Comparison of ENCODE assay signal across 26 mouse cellular contexts in the genomic region with DNA sequence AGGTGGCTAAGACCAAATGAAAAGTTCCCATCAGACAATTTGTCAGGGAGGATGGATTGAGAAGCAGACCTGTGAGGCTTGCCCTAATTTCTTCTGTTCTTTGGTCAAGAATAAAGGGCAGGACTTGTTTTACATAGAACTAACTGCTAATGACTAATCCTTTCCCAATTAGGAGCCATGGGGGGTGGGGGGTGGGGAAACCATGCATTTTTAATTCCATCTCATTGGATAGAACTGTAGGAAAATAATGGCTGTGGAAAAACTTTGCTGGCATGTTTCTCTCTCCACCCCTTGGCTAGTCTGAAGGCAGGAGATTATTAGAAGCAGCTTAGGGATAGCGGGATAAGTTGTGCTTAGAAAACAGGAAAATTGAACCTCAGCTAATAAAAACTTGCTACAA. TPM values are rescaled to one million over a fixed set of nuclear protein-coding genes. Genes with fewer than 3 reads are reported as not detected.
DNase-seq lines count a peak whose midpoint lies in the region; ATAC-seq and TF ChIP-seq lines count a peak whose summit lies in the region.
"Had no signal": no experiment of that assay in that cellular context is flagged by ENCODE, and none has a peak within 500 bp of the region (broad histone marks: within the 10 kb centered on the region; RNA-seq: fewer than 3 reads in every experiment).

No protein-coding gene starts in this region.

- WGBS in limb, embryonic 14.5 days = 57% methylated on average over 1 of the region's 1 CpGs
- WGBS in limb, embryonic 10.5 days = 74% methylated on average over 1 of the region's 1 CpGs
- 30% methylated on average over 1 of the region's 1 CpGs for WGBS in forebrain, embryonic 12.5 days
- 50% methylated on average over 1 of the region's 1 CpGs for WGBS in forebrain, postnatal 0 days

- no peak overlapping the region for H3K4me2 ChIP-seq in limb, embryonic 14.5 days (replicated peaks; ENCODE audit: low read depth, low read length, severe bottlenecking)
- no peak overlapping the region for H3K4me2 ChIP-seq in forebrain, embryonic 12.5 days
- H3K4me2 ChIP-seq in forebrain, postnatal 0 days (ENCODE audit: low read depth) = no peak overlapping the region
- H3K4me2 ChIP-seq: hindbrain, embryonic 15.5 days; kidney, embryonic 15.5 days; limb, embryonic 12.5 days; liver, embryonic 12.5 days; midbrain, embryonic 15.5 days; neural tube, embryonic 15.5 days had no signal

- no peak overlapping the region for H3K27ac ChIP-seq in limb, embryonic 14.5 days (replicated peaks; ENCODE audit: low read depth, low read length)
- H3K27ac ChIP-seq in limb, embryonic 10.5 days = no peak overlapping the region
- peak overlapping the region; percentile 50; the same call in 1 of the 2 replicates for H3K27ac ChIP-seq in forebrain, embryonic 12.5 days
- no peak overlapping the region for H3K27ac ChIP-seq in forebrain, postnatal 0 days (ENCODE audit: low read depth, low read length)
- H3K27ac ChIP-seq: hindbrain, embryonic 10.5 days; hindbrain, embryonic 15.5 days; kidney, embryonic 15.5 days; limb, embryonic 12.5 days; liver, embryonic 12.5 days; midbrain, embryonic 15.5 days; neural tube, embryonic 15.5 days had no signal

- H3K9ac ChIP-seq in limb, embryonic 14.5 days (ENCODE audit: low read depth, low read length, severe bottlenecking) = no peak overlapping the region
- no peak overlapping the region for H3K9ac ChIP-seq in forebrain, embryonic 12.5 days
- H3K9ac ChIP-seq in forebrain, postnatal 0 days = no peak overlapping the region
- H3K9ac ChIP-seq: hindbrain, embryonic 15.5 days; kidney, embryonic 15.5 days; limb, embryonic 12.5 days; liver, embryonic 12.5 days; liver, postnatal 0 days; midbrain, embryonic 15.5 days; neural tube, embryonic 15.5 days had no signal

- no peaks in the 10 kb centered on the region for H3K27me3 ChIP-seq in limb, embryonic 14.5 days (ENCODE audit: control insufficient read depth, insufficient read depth, low read length)
- no peaks in the 10 kb centered on the region for H3K27me3 ChIP-seq in limb, embryonic 10.5 days (ENCODE audit: low read depth, poor library complexity, severe bottlenecking)
- no peaks in the 10 kb centered on the region for H3K27me3 ChIP-seq in forebrain, embryonic 12.5 days
- no peaks in the 10 kb centered on the region for H3K27me3 ChIP-seq in forebrain, postnatal 0 days (ENCODE audit: insufficient read depth, low read length)
- H3K27me3 ChIP-seq: hindbrain, embryonic 15.5 days; kidney, embryonic 15.5 days; limb, embryonic 12.5 days; liver, embryonic 12.5 days; megakaryocyte, embryonic 14.5 days; midbrain, embryonic 15.5 days; neural tube, embryonic 15.5 days; Patski had no signal

- H3K9me3 ChIP-seq in limb, embryonic 14.5 days (ENCODE audit: control insufficient read depth, low read length) = no peaks in the 10 kb centered on the region
- no peaks in the 10 kb centered on the region for H3K9me3 ChIP-seq in limb, embryonic 10.5 days (replicated peaks)
- no peaks in the 10 kb centered on the region for H3K9me3 ChIP-seq in forebrain, embryonic 12.5 days
- no peaks in the 10 kb centered on the region for H3K9me3 ChIP-seq in forebrain, postnatal 0 days (ENCODE audit: low read length)
- H3K9me3 ChIP-seq: hindbrain, embryonic 10.5 days; hindbrain, embryonic 15.5 days; kidney, embryonic 15.5 days; limb, embryonic 12.5 days; liver, embryonic 12.5 days; megakaryocyte, embryonic 14.5 days; midbrain, embryonic 15.5 days; neural tube, embryonic 15.5 days had no signal

- peak; percentile 44 for DNase-seq in limb, embryonic 14.5 days (ENCODE audit: low spot score)
- no peak for DNase-seq in limb, embryonic 10.5 days (ENCODE audit: low spot score)
- peak; percentile 4 for DNase-seq in forebrain, postnatal 0 days
- no peak for DNase-seq in T-cell, adult 2 months (ENCODE audit: low spot score)
- no peak for DNase-seq in lung, adult 18-20 months
- no peak for DNase-seq in gastrocnemius, postnatal 25 days
- DNase-seq: adrenal gland, postnatal 25 days; cerebellum, adult 8-10 months; cerebellum, postnatal 25 days; heart, postnatal 14 days; kidney, adult 18-20 months; kidney, postnatal 25 days; liver, postnatal 0 days; lung, postnatal 4 days; right cerebral cortex, adult 18-20 months had no signal

- H3K4me3 ChIP-seq in limb, embryonic 14.5 days (replicated peaks; ENCODE audit: low read length) = no peak overlapping the region
- no peak overlapping the region for H3K4me3 ChIP-seq in limb, embryonic 10.5 days
- H3K4me3 ChIP-seq in forebrain, embryonic 12.5 days (replicated peaks) = no peak overlapping the region
- no peak overlapping the region for H3K4me3 ChIP-seq in forebrain, postnatal 0 days (ENCODE audit: low read depth, low read length)
- H3K4me3 ChIP-seq: hindbrain, embryonic 10.5 days; hindbrain, embryonic 15.5 days; kidney, embryonic 15.5 days; limb, embryonic 12.5 days; liver, embryonic 12.5 days; megakaryocyte, embryonic 14.5 days; midbrain, embryonic 15.5 days; neural tube, embryonic 15.5 days had no signal

- TF ChIP-seq POLR2A in limb, embryonic 14.5 days (IDR thresholded peaks at IDR 0.05; ENCODE audit: borderline replicate concordance, extremely low read depth, insufficient read depth, insufficient read length) = no peak

- H3K4me1 ChIP-seq in limb, embryonic 14.5 days (ENCODE audit: control insufficient read depth, insufficient read depth, low read length) = peaks cover 4% of the 10 kb centered on the region; the same call in 1 of the 2 replicates
- no peaks in the 10 kb centered on the region for H3K4me1 ChIP-seq in limb, embryonic 10.5 days
- H3K4me1 ChIP-seq in forebrain, embryonic 12.5 days = peaks cover 8% of the 10 kb centered on the region
- no peaks in the 10 kb centered on the region for H3K4me1 ChIP-seq in forebrain, postnatal 0 days (ENCODE audit: insufficient read depth)

- TF ChIP-seq CTCF in forebrain, postnatal 0 days (IDR thresholded peaks at IDR 0.05; ENCODE audit: low read depth) = no peak

- ATAC-seq in limb, embryonic 14.5 days (ENCODE audit: low FRiP score, low read depth) = no peak
- peak; percentile 41; the same call in 1 of the 2 replicates for ATAC-seq in forebrain, embryonic 12.5 days (ENCODE audit: low FRiP score)
- ATAC-seq in forebrain, postnatal 0 days = no peak
- ATAC-seq: liver, embryonic 12.5 days; liver, postnatal 0 days; lung, postnatal 0 days; midbrain, embryonic 15.5 days; Patski had no signal

- H3K36me3 ChIP-seq in limb, embryonic 14.5 days (ENCODE audit: control insufficient read depth, insufficient read depth, low read length) = peaks cover 6% of the 10 kb centered on the region; the same call in 1 of the 2 replicates
- peaks cover 11% of the 10 kb centered on the region; the same call in 1 of the 2 replicates for H3K36me3 ChIP-seq in limb, embryonic 10.5 days
- H3K36me3 ChIP-seq in forebrain, embryonic 12.5 days (replicated peaks) = no peaks in the 10 kb centered on the region
- H3K36me3 ChIP-seq in forebrain, postnatal 0 days (ENCODE audit: insufficient read depth) = no peaks in the 10 kb centered on the region
- H3K36me3 ChIP-seq: hindbrain, embryonic 10.5 days; hindbrain, embryonic 15.5 days; liver, embryonic 12.5 days; midbrain, embryonic 15.5 days; neural tube, embryonic 15.5 days had no signal

RNA-seq across cellular contexts. Expression of a gene that starts 6.2 kb away (rescaled TPM):
- 31.3 and 31.8 TPM in 2 replicates for polyA plus RNA-seq in limb, embryonic 14.5 days (2012; rRNA removed)
- polyA plus RNA-seq in limb, embryonic 14.5 days (2014; fragmentation: Nextera tagmentation; extraction: Ambion mirVana) = 39.1 and 40.7 TPM in 2 replicates
- polyA plus RNA-seq in limb, embryonic 10.5 days (2016; fragmentation: Nextera tagmentation; extraction: Ambion mirVana) = 33.3 and 39.8 TPM in 2 replicates
- 42.1 and 43.5 TPM in 2 replicates for polyA plus RNA-seq in forebrain, embryonic 12.5 days (2016; fragmentation: Nextera tagmentation; extraction: Ambion mirVana)
- total RNA-seq in forebrain, postnatal 0 days (2014; rRNA removed) = 27.4 and 37.7 TPM in 2 replicates
- 5.5 and 8.6 TPM in 2 replicates for polyA plus RNA-seq in forebrain, postnatal 0 days (2015; fragmentation: Nextera tagmentation; extraction: Ambion mirVana)
- 1 to 10 TPM; 8.1 to 9.3 TPM for total RNA-seq in gastrocnemius, postnatal 25 days (2021)

RNA-seq across cellular contexts. Expression of a gene that starts 59.0 kb away (rescaled TPM):
- polyA plus RNA-seq in limb, embryonic 14.5 days (2012; rRNA removed) = 90.6 and 90.8 TPM in 2 replicates
- 82.7 and 95.3 TPM in 2 replicates for polyA plus RNA-seq in limb, embryonic 14.5 days (2014; fragmentation: Nextera tagmentation; extraction: Ambion mirVana)
- polyA plus RNA-seq in limb, embryonic 10.5 days (2016; fragmentation: Nextera tagmentation; extraction: Ambion mirVana) = 90.8 and 102 TPM in 2 replicates
- 130 and 136 TPM in 2 replicates for polyA plus RNA-seq in forebrain, embryonic 12.5 days (2016; fragmentation: Nextera tagmentation; extraction: Ambion mirVana)
- total RNA-seq in forebrain, postnatal 0 days (2014; rRNA removed) = 84.2 and 87.5 TPM in 2 replicates
- 15.5 and 23.0 TPM in 2 replicates for polyA plus RNA-seq in forebrain, postnatal 0 days (2015; fragmentation: Nextera tagmentation; extraction: Ambion mirVana)
- total RNA-seq in gastrocnemius, postnatal 25 days (2021) = 10 to 100 TPM; 37.6 to 41.9 TPM

Comparison
In these comparisons a context has a peak if more than half of its experiments do, and no peak if none do; other contexts are left out.
1. DNase-seq: peak in limb, embryonic 14.5 days (single experiment) and forebrain, postnatal 0 days (single experiment); none in limb, embryonic 10.5 days (single experiment), T-cell, adult 2 months (single experiment), lung, adult 18-20 months (0 of 2) and gastrocnemius, postnatal 25 days (single experiment).